Mouse (Mus musculus): ENCODE measurements around the gene Pls3. TPM values are rescaled to one million over a fixed set of nuclear protein-coding genes. Genes with fewer than 3 reads are reported as not detected.

Pls3 gene
- polyA plus RNA-seq (2017; shearing (Covaris generic)): 1.9 TPM

GRCm38 (mm10) chrX:75874332-75875291 is at the start of gene Pls3:
Gene Pls3 (minus strand): TSS chrX:75875182.

